Mouse (Mus musculus) CH12.LX (cell line): ENCODE measurements around the gene Nnat. TPM values are rescaled to one million over a fixed set of nuclear protein-coding genes. Genes with fewer than 3 reads are reported as not detected.
"Not testable (repeated sequence)": the region's sequence is repeated elsewhere in the genome, so short reads cannot be mapped to it uniquely, and the experiment has no call there.

Source experiments
- DNase-seq: peaks from one replicate; pipeline ENCODE4 v3.0.0-alpha.2; 2013; ENCODE audit errors: extremely low read depth
- H3K27ac ChIP-seq: 2 replicates; pipeline ENCODE4 v1.5.1; 2012; ENCODE audit warnings: low read depth, mild to moderate bottlenecking, control low read depth, moderate library complexity; ENCODE audit not compliant: insufficient read depth
- H3K27me3 ChIP-seq: replicated peaks from 2 replicates; pipeline ENCODE3; 2012; ENCODE audit warnings: inconsistent platforms
- H3K36me3 ChIP-seq, 2 experiments: replicated peaks in 1 of 2; 2 replicates each; pipeline versions ENCODE3 to v1.6.1; 2012; ENCODE audit warnings: inconsistent platforms in 1 of 2, low read length in 1 of 2, mild to moderate bottlenecking in 1 of 2, mixed read lengths in 1 of 2, moderate library complexity in 1 of 2; ENCODE audit not compliant: control insufficient read depth in 1 of 2, insufficient read depth in 1 of 2
- H3K4me1 ChIP-seq, 2 experiments: 2 replicates each; pipeline ENCODE4 v1.6.1; 2012; ENCODE audit warnings: inconsistent platforms in 1 of 2, moderate library complexity in 1 of 2; ENCODE audit not compliant: insufficient read depth in 2 of 2, control insufficient read depth in 1 of 2
- H3K4me2 ChIP-seq: 2 replicates; pipeline ENCODE4 v1.6.1; 2012; ENCODE audit warnings: low read depth, mild to moderate bottlenecking, control low read depth; ENCODE audit not compliant: poor library complexity, insufficient read depth, severe bottlenecking
- H3K4me3 ChIP-seq, 3 experiments: fragments of 150-350 bp in 1 of 3; sonication (generic) in 1 of 3; replicated peaks in 1 of 3; 2 replicates each; pipeline versions ENCODE3 to v1.5.1; 2011 to 2012; ENCODE audit warnings: low read depth in 2 of 3, low read length in 2 of 3, mild to moderate bottlenecking in 2 of 3, moderate library complexity in 2 of 3, control low read depth in 1 of 3, improper control_type of control experiment in 1 of 3, inconsistent platforms in 1 of 3, mixed read lengths in 1 of 3; ENCODE audit not compliant: poor library complexity in 1 of 3
- H3K79me2 ChIP-seq: replicated peaks from 2 replicates; pipeline ENCODE4 v1.6.1; 2012; ENCODE audit warnings: mild to moderate bottlenecking, moderate library complexity; ENCODE audit not compliant: control insufficient read depth, poor library complexity, insufficient read depth, severe bottlenecking; ENCODE audit errors: extremely low read depth
- H3K9ac ChIP-seq: 2 replicates; pipeline ENCODE4 v1.6.1; 2012; ENCODE audit warnings: low read depth, mild to moderate bottlenecking, control low read depth, moderate library complexity; ENCODE audit not compliant: insufficient read depth
- H3K9me3 ChIP-seq: replicated peaks from 2 replicates; pipeline ENCODE3; 2012; ENCODE audit warnings: low read length, inconsistent platforms, mixed read lengths
- CTCF ChIP-seq, 2 experiments: IDR thresholded peaks in 1 of 2; conservative IDR thresholded peaks in 1 of 2; 2 replicates each; pipeline ENCODE4 v1.5.1; 2011 to 2012; ENCODE audit warnings: low read depth in 2 of 2, low read length in 2 of 2, improper control_type of control experiment in 1 of 2, inconsistent platforms in 1 of 2, mild to moderate bottlenecking in 1 of 2, moderate library complexity in 1 of 2
- ELF1 ChIP-seq: IDR thresholded peaks from 2 replicates; pipeline ENCODE4 v1.6.1; 2014; ENCODE audit warnings: low read depth, mild to moderate bottlenecking, inconsistent platforms, low read length, improper control_type of control experiment
- GABPA ChIP-seq: IDR thresholded peaks from 2 replicates; pipeline ENCODE4 v1.6.1; 2012; ENCODE audit warnings: low read depth, low read length, improper control_type of control experiment, inconsistent platforms; ENCODE audit not compliant: insufficient replicate concordance
- IRF4 ChIP-seq: IDR thresholded peaks from 2 replicates; pipeline ENCODE4 v1.6.1; 2014; ENCODE audit warnings: low read depth, mild to moderate bottlenecking, inconsistent platforms, low read length, improper control_type of control experiment
- KAT2A ChIP-seq: IDR thresholded peaks from 2 replicates; pipeline ENCODE4 v1.6.1; 2012; ENCODE audit warnings: low read length, improper control_type of control experiment, inconsistent platforms; ENCODE audit not compliant: insufficient replicate concordance
- MAFK ChIP-seq: IDR thresholded peaks from 2 replicates; pipeline ENCODE4 v1.6.1; 2011; ENCODE audit warnings: low read length, improper control_type of control experiment; ENCODE audit not compliant: insufficient replicate concordance
- MAX ChIP-seq: IDR thresholded peaks from 2 replicates; pipeline ENCODE4 v1.6.1; 2011; ENCODE audit warnings: low read length, improper control_type of control experiment
- MYC ChIP-seq: IDR thresholded peaks from 2 replicates; pipeline ENCODE4 v1.6.1; 2011; ENCODE audit warnings: low read depth, mild to moderate bottlenecking, improper control_type of control experiment, low read length
- NRF1 ChIP-seq: IDR thresholded peaks from 2 replicates; pipeline ENCODE4 v1.6.1; 2014; ENCODE audit warnings: low read depth, mild to moderate bottlenecking, inconsistent platforms, low read length, improper control_type of control experiment, moderate library complexity
- POLR2AphosphoS2 ChIP-seq: IDR thresholded peaks from 2 replicates; pipeline ENCODE4 v1.6.1; 2011; ENCODE audit warnings: low read depth, low read length, improper control_type of control experiment
- RCOR1 ChIP-seq: conservative IDR thresholded peaks from 2 replicates; pipeline ENCODE4 v1.6.1; 2012; ENCODE audit warnings: low read depth, mild to moderate bottlenecking, inconsistent platforms, low read length, improper control_type of control experiment
- TBP ChIP-seq: conservative IDR thresholded peaks from 2 replicates; pipeline ENCODE4 v1.6.1; 2011; ENCODE audit warnings: low read depth, low read length, improper control_type of control experiment
- TCF12 ChIP-seq: IDR thresholded peaks from 2 replicates; pipeline ENCODE4 v1.6.1; 2014; ENCODE audit warnings: low read depth, mild to moderate bottlenecking, inconsistent platforms, low read length, improper control_type of control experiment
- UBTF ChIP-seq: IDR thresholded peaks from 2 replicates; pipeline ENCODE4 v1.6.1; 2012; ENCODE audit warnings: low read depth, mild to moderate bottlenecking, inconsistent platforms, low read length, improper control_type of control experiment, moderate library complexity
- ZC3H11A ChIP-seq: IDR thresholded peaks from 2 replicates; pipeline ENCODE4 v1.6.1; 2012; ENCODE audit warnings: low read depth, mild to moderate bottlenecking, inconsistent platforms, low read length, improper control_type of control experiment
- ZMIZ1 ChIP-seq: IDR thresholded peaks from 2 replicates; pipeline ENCODE4 v1.6.1; 2012; ENCODE audit warnings: low read depth, mild to moderate bottlenecking, inconsistent platforms, low read length, improper control_type of control experiment
- dilution Hi-C: fragments of 300-500 bp; cut with MboI; formaldehyde crosslinking; loops from 2 replicates; pipeline ENCODE4 v1.14.3; 2020; ENCODE audit warnings: low sequenced_read_pairs; ENCODE audit not compliant: extremely low pct_unique_long_range_greater_than_20kb, extremely low pct_ligation_motif_present
- in situ Hi-C: fragments of 300-500 bp; cut with MboI; formaldehyde crosslinking; loops from 3 replicates; pipeline ENCODE4 v1.14.3; 2019; ENCODE audit warnings: low sequenced_read_pairs, low pct_ligation_motif_present, low pct_unique_long_range_greater_than_20kb, mixed read lengths
- polyA plus RNA-seq: library from polyadenylated mRNA; unstranded; fragments of >175 nt; gene quantifications from 2 replicates; pipeline ENCODE4 v1.2.1, GENCODE M21; 2012; ENCODE audit warnings: low read depth; ENCODE audit not compliant: insufficient read length
- total RNA-seq, 2 experiments: library from RNA; depleted of rRNA; stranded (reverse); fragments of 300-350 nt in 1 of 2; fragments of >200 nt in 1 of 2; gene quantifications; 2 replicates each; pipeline ENCODE4 v1.2.3; 2012 to 2014

Gene Nnat
- total and polyA plus RNA-seq, 3 experiments, result 0.76 to 0.84 TPM; not detected in 1

DNA sequence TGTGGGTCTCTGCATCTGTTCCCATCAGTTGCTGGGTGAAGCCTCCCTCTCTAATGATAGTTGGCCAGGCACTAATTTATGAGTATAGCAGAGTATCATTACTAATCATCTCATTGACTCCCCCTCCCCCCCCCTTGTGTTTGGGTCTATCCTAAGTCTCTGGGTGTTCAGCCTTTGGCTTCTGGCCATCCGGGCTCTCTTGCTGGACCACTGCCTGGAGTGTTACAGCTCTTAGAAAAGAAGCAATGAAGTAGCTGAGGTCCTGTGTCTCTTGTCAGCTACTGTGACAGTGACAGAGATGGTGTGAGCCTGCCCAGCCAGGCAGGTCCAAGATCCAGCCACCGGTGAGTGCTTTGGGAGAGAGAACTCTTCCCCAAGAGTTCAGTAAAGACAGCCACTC is 12.9 kb downstream of the Nnat start:
- H3K27me3 ChIP-seq, result peaks cover 57% of the 10 kb centered on the region
- TF ChIP-seq ELF1 (no peak), NRF1 (no peak), TBP (no peak), MAFK (no peak), MYC (no peak), CTCF (conservative IDR thresholded peaks at IDR 0.05 in 1 of 2, IDR thresholded peaks at IDR 0.05 in 1 of 2; ENCODE audit: low read depth in 2 of 2, low read length in 2 of 2) (no peak), KAT2A (no peak), ZMIZ1 (no peak), UBTF (no peak), IRF4 (no peak), ZC3H11A (no peak), POLR2AphosphoS2 (no peak), RCOR1 (no peak), MAX (no peak), GABPA (no peak), TCF12 (no peak)
- in situ Hi-C loops, result loop anchor here (5.0 to 25.0 kb wide), 4 partner anchors 108 to 435 kb away; partner anchors contain the start of genes Rbl1 and Samhd1
- H3K4me3 ChIP-seq, result no peak overlapping the region
- peaks cover 0 to 4% of the 10 kb centered on the region in 2 experiments; a peak in 1 of 4 replicates for H3K4me1 ChIP-seq
- dilution Hi-C loops, result no loop called here
- H3K4me2 ChIP-seq, result no peak overlapping the region
- no peak for DNase-seq
- no peak overlapping the region for H3K27ac ChIP-seq
- H3K9ac ChIP-seq, result no peak overlapping the region
- H3K36me3 ChIP-seq, result no peaks in the 10 kb centered on the region
- no peaks in the 10 kb centered on the region for H3K9me3 ChIP-seq
- H3K79me2 ChIP-seq, result no peaks in the 10 kb centered on the region

DNA sequence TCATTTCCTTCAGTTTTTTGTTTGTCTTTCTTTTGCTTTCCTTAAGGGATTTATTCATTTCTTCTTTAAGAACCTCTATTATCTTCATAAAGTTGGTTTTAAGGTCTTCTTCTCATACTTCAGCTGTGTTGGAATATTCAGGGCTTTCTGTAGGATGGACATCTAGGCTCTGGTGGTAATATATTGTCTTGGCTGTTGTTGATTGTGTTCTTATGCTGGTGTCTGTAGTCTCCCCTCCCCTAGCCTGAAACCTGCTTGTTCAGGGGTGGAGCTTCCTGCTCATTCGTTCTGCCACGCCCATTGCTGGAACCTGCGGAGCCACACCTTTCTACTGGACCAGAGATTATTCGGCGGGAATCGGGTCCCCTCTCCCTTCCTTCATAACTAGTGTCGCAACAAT is 25.5 kb downstream of the Nnat start:
- H3K9me3 ChIP-seq, DNase-seq, dilution Hi-C loops, H3K9ac ChIP-seq, H3K79me2 ChIP-seq, in situ Hi-C loops, H3K27ac ChIP-seq, H3K4me1 ChIP-seq, H3K4me3 ChIP-seq, H3K36me3 ChIP-seq, H3K4me2 ChIP-seq: not testable (repeated sequence)
- peaks cover 13% of the 10 kb centered on the region for H3K27me3 ChIP-seq
